Mouse (Mus musculus) embryonic facial prominence, embryonic 12.5 days (tissue): Measurements from ENCODE around the gene Ifitm10. TPM values are rescaled to one million over a fixed set of nuclear protein-coding genes. Genes with fewer than 3 reads are reported as not detected.
A peak's percentile ranks its signal among the peaks of the same experiment; 100 is the strongest.

Experiments used
- ATAC-seq: fragments of 200-750 bp; cut with Nextera tagmentation; 2 replicates; pipeline ENCODE4 v1.8.0; 2017; ENCODE audit not compliant: insufficient number of reproducible peaks, insufficient read depth, low FRiP score, low TSS enrichment
- H3K27ac ChIP-seq: fragments of 300-500 bp; sonication (generic); 2 replicates; pipeline ENCODE4 v1.5.1; 2016; ENCODE audit warnings: mild to moderate bottlenecking
- H3K27me3 ChIP-seq: fragments of 300-500 bp; sonication (generic); 2 replicates; pipeline ENCODE4 v1.6.1; 2016; ENCODE audit warnings: mild to moderate bottlenecking, moderate library complexity
- H3K36me3 ChIP-seq: fragments of 300-500 bp; sonication (generic); 2 replicates; pipeline ENCODE4 v1.6.1; 2016; ENCODE audit warnings: mild to moderate bottlenecking
- H3K4me1 ChIP-seq: fragments of 300-500 bp; sonication (generic); 2 replicates; pipeline ENCODE4 v1.6.1; 2016
- H3K4me2 ChIP-seq: fragments of 300-500 bp; sonication (generic); replicated peaks from 2 replicates; pipeline ENCODE4 v1.6.1; 2016; ENCODE audit warnings: mild to moderate bottlenecking, moderate library complexity
- H3K4me3 ChIP-seq: fragments of 300-500 bp; sonication (generic); 2 replicates; pipeline ENCODE4 v1.5.1; 2016; ENCODE audit warnings: mild to moderate bottlenecking
- H3K9ac ChIP-seq: fragments of 300-500 bp; sonication (generic); 2 replicates; pipeline ENCODE4 v1.6.1; 2016; ENCODE audit warnings: mild to moderate bottlenecking, moderate library complexity
- H3K9me3 ChIP-seq: fragments of 300-500 bp; sonication (generic); 2 replicates; pipeline ENCODE4 v1.6.1; 2016; ENCODE audit warnings: mild to moderate bottlenecking, moderate library complexity
- WGBS: fragments of 180-500 bp; shearing (Covaris S2); methylation state at CpG from one replicate; pipeline ENCODE4 v1.1.7; 2016; 5-methylcytosine and 5-hydroxymethylcytosine counted together
- polyA plus RNA-seq: library from polyadenylated mRNA; unstranded; fragments of >200 nt; fragmentation: Nextera tagmentation; extraction: Ambion mirVana; gene quantifications from 2 replicates; pipeline ENCODE4 v1.2.1, GENCODE M21; 2016

Gene Ifitm10
- polyA plus RNA-seq, 1 experiment from 2014 or later = 2.3 TPM

- Histone ChIP-seq H3K9ac (no peak overlapping the region), H3K9me3 (no peaks in the 10 kb centered on the region), H3K27ac (no peak overlapping the region), H3K36me3 (peaks cover 2% of the 10 kb centered on the region; the same call in 1 of the 2 replicates), H3K4me2 (no peak overlapping the region), H3K4me1 (peaks cover 17% of the 10 kb centered on the region), H3K4me3 (no peak overlapping the region), H3K27me3 (no peaks in the 10 kb centered on the region)
- WGBS = 87% methylated on average over 3 of the region's 3 CpGs
- ATAC-seq = no peak
Observed at GRCm38 (mm10) chr7:142389961-142390650, 16.6 kb upstream of the Ifitm10 start.

DNA sequence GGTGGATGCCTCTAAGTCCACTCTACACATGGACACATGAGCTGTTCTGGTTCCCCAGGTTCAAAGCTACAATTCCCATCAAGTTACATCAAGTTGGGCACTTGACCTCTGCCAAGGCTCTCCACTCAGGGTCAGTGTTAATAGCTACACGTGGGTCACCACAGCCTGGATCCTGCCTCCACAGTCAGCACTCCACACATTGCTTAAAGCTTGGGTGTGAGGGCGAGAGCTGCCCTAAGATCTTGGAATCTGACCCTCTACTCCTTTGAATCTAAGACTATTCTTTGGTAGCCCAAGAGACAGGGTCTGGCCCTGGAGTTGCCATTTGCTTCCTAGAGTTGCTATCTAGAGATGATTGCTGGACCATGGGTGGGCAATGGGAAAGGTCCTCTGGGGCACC lies 15.2 kb upstream of the Ifitm10 start:
- H3K27ac ChIP-seq = 0 out of 2 replicates have a peak overlapping the region, but pooled peaks have one; percentile 18
- no peak overlapping the region for H3K4me3 ChIP-seq
- H3K4me1 ChIP-seq = peaks cover 17% of the 10 kb centered on the region
- no peaks in the 10 kb centered on the region for H3K9me3 ChIP-seq
- H3K36me3 ChIP-seq = peaks cover 16% of the 10 kb centered on the region
- H3K4me2 ChIP-seq = no peak overlapping the region
- no peak overlapping the region for H3K9ac ChIP-seq
- H3K27me3 ChIP-seq = no peaks in the 10 kb centered on the region
- ATAC-seq = no peak
- 95% methylated on average over 2 of the region's 2 CpGs for WGBS

- Histone ChIP-seq H3K27me3 (no peaks in the 10 kb centered on the region), H3K27ac (peak overlapping the region; percentile 18; the same call in 1 of the 2 replicates), H3K36me3 (peaks cover 21% of the 10 kb centered on the region), H3K9me3 (no peaks in the 10 kb centered on the region), H3K4me2 (peak overlapping the region; percentile 93), H3K9ac (no peak overlapping the region), H3K4me3 (peak overlapping the region; percentile 81), H3K4me1 (peaks cover 17% of the 10 kb centered on the region)
- 100% methylated on average over 1 of the region's 1 CpGs for WGBS
- no peak for ATAC-seq
Observed at GRCm38 (mm10) chr7:142388198-142388597, 14.6 kb upstream of the Ifitm10 start.

DNA sequence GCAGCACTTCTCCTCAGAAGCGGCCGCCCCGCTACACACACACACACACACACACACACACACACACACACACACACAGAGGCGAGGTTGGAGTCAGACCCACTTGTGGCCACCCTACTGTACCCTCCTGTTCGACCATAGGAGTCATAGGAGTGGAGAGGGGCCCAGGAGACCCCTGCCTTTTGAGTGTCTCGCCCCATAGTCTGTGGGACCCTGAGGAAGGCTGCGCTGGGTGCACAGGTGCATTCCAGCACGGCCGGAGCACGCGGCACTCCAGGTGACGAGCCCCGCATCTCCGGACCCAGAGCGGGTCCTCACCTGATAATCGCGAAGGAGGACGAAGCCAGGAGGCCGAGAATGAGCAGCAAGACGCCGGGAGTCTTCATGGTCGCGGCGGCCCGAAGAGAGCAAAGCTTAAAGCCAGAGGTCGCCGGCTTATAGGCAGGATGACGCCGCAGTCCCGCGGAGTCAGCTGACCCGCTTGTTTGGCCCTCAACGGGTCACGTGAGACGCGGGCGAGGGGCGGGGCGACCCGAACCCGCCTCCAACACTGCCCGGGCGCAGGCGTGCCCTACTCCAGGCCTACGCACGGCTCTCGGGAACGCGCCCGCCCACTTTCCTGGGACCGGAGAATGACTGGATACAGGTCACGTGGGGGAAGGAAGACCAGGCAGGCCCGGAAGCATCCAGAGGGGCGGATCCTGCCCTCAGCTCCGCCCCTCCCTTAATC lies 14.0 kb upstream of the Ifitm10 start, which contains the start of gene Ctsd:
Gene Ctsd (minus strand): TSS at position 620 of the 730 bp plus-strand sequence.
- H3K4me3 ChIP-seq = peak within 1 kb of the TSS; percentile 81
- no peaks in the 10 kb centered on the region for H3K27me3 ChIP-seq
- no peaks in the 10 kb centered on the region for H3K9me3 ChIP-seq
- peaks cover 17% of the 10 kb centered on the region for H3K4me1 ChIP-seq
- H3K9ac ChIP-seq = peak within 1 kb of the TSS; percentile 74
- H3K27ac ChIP-seq = peak within 1 kb of the TSS; percentile 66
- WGBS = under 1% methylated on average over 52 of the region's 55 CpGs
- peak; percentile 88 for ATAC-seq
- peak within 1 kb of the TSS; percentile 93 for H3K4me2 ChIP-seq
- H3K36me3 ChIP-seq = peaks cover 27% of the 10 kb centered on the region

DNA sequence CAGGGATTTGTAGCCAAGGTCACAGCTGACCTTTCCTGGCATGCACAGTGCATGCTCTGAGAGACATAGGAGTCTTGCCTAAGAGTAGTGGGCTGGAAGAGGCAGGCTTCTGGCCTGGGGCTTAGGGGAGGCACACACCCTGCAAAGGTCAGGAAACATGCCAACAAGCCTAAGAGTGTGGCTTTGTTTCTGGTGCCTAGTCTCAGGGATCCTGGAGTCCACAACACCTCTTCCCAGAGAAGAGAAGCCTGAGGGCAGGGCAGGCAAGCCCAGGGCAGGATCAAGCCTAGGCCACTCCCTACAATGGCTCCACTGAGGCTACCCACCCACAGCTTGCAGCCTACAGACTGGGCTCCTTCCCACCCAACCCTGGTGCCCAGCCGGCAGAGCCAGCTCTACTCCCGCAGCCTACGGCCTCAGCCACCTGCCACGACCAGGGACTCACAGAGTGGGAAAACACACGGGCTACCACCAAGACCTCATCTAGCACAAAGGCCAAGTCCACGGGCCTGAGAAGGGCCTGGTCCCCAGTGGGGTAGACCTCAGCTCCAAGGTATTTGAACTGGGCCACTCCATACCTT lies 13.2 kb upstream of the Ifitm10 start:
- H3K4me3 ChIP-seq = peak overlapping the region; percentile 81
- peaks cover 17% of the 10 kb centered on the region for H3K4me1 ChIP-seq
- no peaks in the 10 kb centered on the region for H3K27me3 ChIP-seq
- ATAC-seq = 0 out of 2 replicates have a peak, but pooled peaks have one; percentile 5
- H3K9ac ChIP-seq = peak overlapping the region; percentile 74
- H3K36me3 ChIP-seq = peaks cover 36% of the 10 kb centered on the region
- no peak overlapping the region for H3K27ac ChIP-seq
- peak overlapping the region; percentile 93 for H3K4me2 ChIP-seq
- 66% methylated on average over 6 of the region's 6 CpGs for WGBS
- no peaks in the 10 kb centered on the region for H3K9me3 ChIP-seq

DNA sequence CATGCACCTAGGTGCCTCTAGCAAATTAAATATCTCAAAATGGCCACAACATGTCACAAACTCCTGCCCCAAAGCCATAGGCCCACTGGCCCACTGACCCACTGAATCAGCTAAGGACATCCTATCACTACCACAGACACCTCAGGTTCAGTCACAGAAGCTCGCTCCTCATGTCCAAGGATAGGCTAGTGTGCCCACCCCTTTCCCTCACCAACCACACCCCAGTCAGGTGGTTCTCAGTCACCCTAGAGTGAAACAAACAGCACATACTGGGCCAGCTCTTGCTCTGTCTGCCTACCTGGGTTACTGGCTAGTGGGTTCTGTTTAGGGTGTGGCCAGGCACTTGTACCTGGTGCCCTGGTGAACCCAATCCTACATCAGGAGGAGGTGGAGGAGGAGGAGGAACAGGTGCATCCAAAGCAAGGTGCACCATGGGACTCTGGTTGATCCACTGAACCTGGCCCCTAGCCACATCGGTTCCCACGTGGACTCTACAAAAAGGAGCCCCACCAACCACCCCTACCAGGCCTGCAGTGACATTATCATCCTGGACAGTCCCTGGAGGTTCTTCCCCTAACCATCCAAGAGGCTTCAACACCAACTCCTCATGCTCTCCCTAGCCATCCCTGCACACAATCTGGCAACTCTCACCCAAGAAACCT lies 12.3 kb upstream of the Ifitm10 start:
- 0 out of 2 replicates have a peak overlapping the region, but pooled peaks have one; percentile 74 for H3K9ac ChIP-seq
- H3K4me3 ChIP-seq = peak overlapping the region; percentile 81
- no peaks in the 10 kb centered on the region for H3K27me3 ChIP-seq
- H3K4me2 ChIP-seq = peak overlapping the region; percentile 93
- H3K4me1 ChIP-seq = peaks cover 17% of the 10 kb centered on the region
- no peak overlapping the region for H3K27ac ChIP-seq
- WGBS = 87% methylated on average over 3 of the region's 3 CpGs
- peaks cover 44% of the 10 kb centered on the region for H3K36me3 ChIP-seq
- H3K9me3 ChIP-seq = no peaks in the 10 kb centered on the region
- no peak for ATAC-seq

- H3K9me3 ChIP-seq = no peaks in the 10 kb centered on the region
- no peak overlapping the region for H3K4me3 ChIP-seq
- H3K27me3 ChIP-seq = no peaks in the 10 kb centered on the region
- ATAC-seq = no peak
- H3K4me1 ChIP-seq = peaks cover 17% of the 10 kb centered on the region
- no peak overlapping the region for H3K4me2 ChIP-seq
- H3K36me3 ChIP-seq = peaks cover 60% of the 10 kb centered on the region
- no peak overlapping the region for H3K27ac ChIP-seq
- 86% methylated on average over 10 of the region's 10 CpGs for WGBS
- H3K9ac ChIP-seq = no peak overlapping the region
Observed at GRCm38 (mm10) chr7:142384306-142384705, 10.8 kb upstream of the Ifitm10 start.

DNA sequence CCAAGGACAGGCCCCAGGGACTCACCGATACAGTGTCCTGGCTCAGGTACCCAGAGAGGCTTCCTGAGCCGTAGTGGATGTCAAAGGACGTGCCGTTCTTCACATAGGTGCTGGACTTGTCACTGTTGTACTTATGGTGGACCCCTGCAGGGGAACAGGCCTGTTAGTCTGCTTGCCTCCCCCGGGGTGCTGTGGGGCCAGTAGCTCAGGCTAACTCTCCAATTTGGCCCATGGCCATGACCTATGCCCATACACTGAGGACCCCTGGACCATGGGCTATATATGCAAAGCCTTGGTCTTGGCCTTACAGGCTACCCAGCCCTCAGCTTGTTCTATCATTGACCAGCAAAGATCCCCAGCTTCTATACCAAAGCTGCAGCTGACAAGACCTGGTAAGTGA lies 9.0 kb upstream of the Ifitm10 start, which contains the start of gene Gm49369:
Gene Gm49369 (minus strand): TSS at position 101 of the 400 bp plus-strand sequence.
- 98% methylated on average over 5 of the region's 5 CpGs for WGBS
- ATAC-seq = no peak
- H3K36me3 ChIP-seq = peaks cover 75% of the 10 kb centered on the region

GRCm38 (mm10) chr7:142381175-142381574 lies 7.6 kb upstream of the Ifitm10 start:
- no peak overlapping the region for H3K27ac ChIP-seq
- ATAC-seq = no peak
- no peaks in the 10 kb centered on the region for H3K27me3 ChIP-seq
- no peak overlapping the region for H3K4me2 ChIP-seq
- H3K36me3 ChIP-seq = peaks cover 89% of the 10 kb centered on the region
- H3K4me3 ChIP-seq = no peak overlapping the region
- no peak overlapping the region for H3K9ac ChIP-seq
- peaks cover 6% of the 10 kb centered on the region for H3K4me1 ChIP-seq
- WGBS = 91% methylated on average over 4 of the region's 4 CpGs
- no peaks in the 10 kb centered on the region for H3K9me3 ChIP-seq

More for the DNA sequence above, 9.0 kb upstream of the Ifitm10 start, which contains the start of gene Gm49369:
- H3K4me2 ChIP-seq = no peak within 1 kb of the TSS
- H3K27ac ChIP-seq = no peak within 1 kb of the TSS
- H3K9ac ChIP-seq = no peak within 1 kb of the TSS
- peaks cover 17% of the 10 kb centered on the region for H3K4me1 ChIP-seq
- no peaks in the 10 kb centered on the region for H3K27me3 ChIP-seq
- no peaks in the 10 kb centered on the region for H3K9me3 ChIP-seq
- H3K4me3 ChIP-seq = no peak within 1 kb of the TSS

GRCm38 (mm10) chr7:142379186-142379585 lies 5.6 kb upstream of the Ifitm10 start:
- H3K4me2 ChIP-seq = no peak overlapping the region
- peaks cover 86% of the 10 kb centered on the region for H3K36me3 ChIP-seq
- H3K9ac ChIP-seq = no peak overlapping the region
- no peak overlapping the region for H3K27ac ChIP-seq
- 89% methylated on average over 6 of the region's 6 CpGs for WGBS
- H3K4me1 ChIP-seq = peaks cover under 1% of the 10 kb centered on the region; the same call in 1 of the 2 replicates
- H3K4me3 ChIP-seq = no peak overlapping the region
- no peak for ATAC-seq
- H3K9me3 ChIP-seq = no peaks in the 10 kb centered on the region
- H3K27me3 ChIP-seq = no peaks in the 10 kb centered on the region

GRCm38 (mm10) chr7:142377233-142377925 lies 3.8 kb upstream of the Ifitm10 start:
- Histone ChIP-seq H3K9me3 (no peaks in the 10 kb centered on the region), H3K36me3 (peaks cover 68% of the 10 kb centered on the region), H3K27me3 (peaks cover 11% of the 10 kb centered on the region), H3K4me2 (no peak overlapping the region), H3K4me1 (peaks cover 8% of the 10 kb centered on the region; the same call in 1 of the 2 replicates), H3K27ac (no peak overlapping the region), H3K4me3 (no peak overlapping the region), H3K9ac (no peak overlapping the region)
- no peak for ATAC-seq
- 92% methylated on average over 14 of the region's 14 CpGs for WGBS
